Mouse (Mus musculus) cerebellum, adult 2 months (tissue): ENCODE measurements at regions not wholly inside any gene's neighbourhood (a gene's known extent, or its start where the extent isn't known, plus 50 kb on each side); places are given as distances from the start of the nearest gene placed in this dataset.

Experiments
- CTCF ChIP-seq: fragments of 200-500 bp; IDR thresholded peaks from 2 replicates; pipeline ENCODE4 v1.5.1; 2011; ENCODE audit warnings: low read depth, mild to moderate bottlenecking, control low read depth, low read length, moderate library complexity, borderline replicate concordance; ENCODE audit not compliant: insufficient read depth
- POLR2A ChIP-seq: fragments of 200-500 bp; IDR thresholded peaks from 2 replicates; pipeline ENCODE4 v1.6.1; 2011; ENCODE audit warnings: low read length, control low read depth, borderline replicate concordance; ENCODE audit not compliant: insufficient read depth

DNA sequence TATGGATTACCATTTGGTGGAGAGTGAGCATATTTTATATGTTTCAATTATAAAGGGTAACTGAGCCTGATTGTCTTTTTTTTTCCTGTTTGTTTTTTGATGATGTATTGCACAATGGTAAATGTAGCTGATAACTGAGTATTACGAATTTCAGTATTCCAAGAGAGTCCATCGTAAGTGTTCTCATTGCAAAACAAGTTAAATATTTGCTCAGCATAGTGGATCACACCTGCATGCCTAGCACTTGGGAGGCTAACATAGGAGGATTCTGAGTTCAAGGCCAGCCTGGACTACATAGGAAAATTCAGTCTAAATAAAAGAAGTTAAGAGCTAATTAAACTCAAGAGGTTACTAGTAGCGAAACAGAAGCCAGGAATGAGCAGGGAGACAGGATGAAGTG lies 223.8 kb upstream of the Fam98a start:
- TF ChIP-seq CTCF (no peak), POLR2A (no peak)
